In the genomic region with DNA sequence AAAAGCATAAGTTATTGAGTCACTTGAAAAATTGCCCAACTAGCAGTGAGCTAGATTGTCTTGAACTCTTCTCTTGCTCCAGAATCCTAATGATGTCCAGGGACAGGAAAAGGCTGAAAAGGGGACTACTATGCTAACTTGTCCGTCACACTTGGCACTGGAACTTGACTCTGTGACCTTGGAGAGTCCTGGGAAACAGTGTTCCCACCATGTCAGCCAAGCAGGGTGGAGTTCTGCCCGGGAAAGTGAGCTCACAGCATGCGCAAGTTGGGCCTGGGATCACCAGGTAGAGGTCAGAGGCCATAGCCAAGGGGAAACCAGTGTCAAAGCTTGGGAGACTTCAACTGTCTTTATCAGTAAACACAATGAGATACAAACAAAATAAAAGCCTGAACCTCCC, we compare ENCODE assay signal across 13 mouse cellular contexts.
"Had no signal": no experiment of that assay in that cellular context is flagged by ENCODE, and none has a peak within 500 bp of the region (broad histone marks: within the 10 kb centered on the region; RNA-seq: fewer than 3 reads in every experiment).

No protein-coding gene starts in this region.

- ATAC-seq: liver, embryonic 12.5 days; midbrain, embryonic 15.5 days had no signal

- DNase-seq: kidney, postnatal 14 days; lung, postnatal 14 days; spleen, adult 18-20 months; thymus, adult 18-20 months; thymus, postnatal 14 days had no signal

- H3K4me3 ChIP-seq: left cerebral cortex, adult 2 months; limb, embryonic 10.5 days; liver, embryonic 12.5 days; lung, embryonic 15.5 days; megakaryocyte, embryonic 14.5 days; midbrain, embryonic 15.5 days; neural tube, embryonic 12.5 days had no signal

- H3K27ac ChIP-seq: left cerebral cortex, adult 2 months; limb, embryonic 10.5 days; liver, embryonic 12.5 days; lung, embryonic 15.5 days; macrophage; midbrain, embryonic 15.5 days; neural tube, embryonic 12.5 days had no signal
